Mouse (Mus musculus) E14TG2a.4 (cell line): ENCODE results near the gene Cerk.

Source experiments
- CTCF ChIP-seq: conservative IDR thresholded peaks from 2 replicates; pipeline ENCODE4 v1.5.1; 2014; ENCODE audit warnings: low read length
- POU5F1 ChIP-seq: IDR thresholded peaks from 2 replicates; pipeline ENCODE4 v1.6.1; 2014; ENCODE audit warnings: low read length, borderline replicate concordance

DNA sequence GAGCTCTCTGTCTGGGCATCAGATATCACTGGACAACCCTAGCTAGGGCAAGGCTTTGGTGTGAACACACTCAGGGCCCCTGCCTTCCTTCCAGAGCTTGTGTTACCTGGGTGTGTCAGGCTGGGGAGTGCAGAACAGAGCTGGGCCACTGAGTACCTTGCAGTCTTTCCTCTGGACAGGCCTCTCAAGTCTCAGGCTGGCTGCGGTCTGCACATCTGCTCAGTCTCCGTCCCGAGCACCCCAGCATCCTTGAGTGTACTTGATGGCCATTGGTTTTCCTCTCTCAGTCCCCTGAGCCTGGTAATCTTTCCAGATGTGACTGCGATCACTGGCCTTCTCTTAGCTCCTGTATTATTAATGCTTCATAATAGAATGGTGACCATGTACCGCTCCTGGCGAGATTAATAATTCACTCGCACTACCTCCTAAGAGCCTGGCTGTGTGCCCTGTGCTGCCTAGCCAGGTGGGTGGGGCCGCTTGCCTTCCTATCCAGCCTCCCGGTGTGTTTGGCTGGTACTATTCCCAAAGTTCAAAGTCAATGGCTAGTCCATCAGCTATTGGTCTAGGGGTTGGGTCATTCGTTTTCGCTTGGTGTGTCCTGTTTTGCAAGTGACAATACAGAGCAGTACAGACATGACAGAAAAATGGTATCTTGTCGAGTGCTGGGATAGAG is 93.8 kb downstream of the Cerk start:
- TF ChIP-seq CTCF (no peak), POU5F1 (no peak)
